In genomic region chr2:28799575-28799974, GRCm38 (mm10) we compare ENCODE assay signal across 28 mouse cellular contexts. TPM values are rescaled to one million over a fixed set of nuclear protein-coding genes. Genes with fewer than 3 reads are reported as not detected.
DNase-seq lines count a peak whose midpoint lies in the region; ATAC-seq lines count a peak whose summit lies in the region.
"Had no signal": no experiment of that assay in that cellular context is flagged by ENCODE, and none has a peak within 500 bp of the region (broad histone marks: within the 10 kb centered on the region; RNA-seq: fewer than 3 reads in every experiment).

No protein-coding gene starts in this region.

- WGBS in embryonic facial prominence, embryonic 10.5 days, result 54% methylated on average over 2 of the region's 2 CpGs
- WGBS in limb, embryonic 11.5 days, result 36% methylated on average over 2 of the region's 2 CpGs

- H3K4me3 ChIP-seq in embryonic facial prominence, embryonic 10.5 days, result no peak overlapping the region
- H3K4me3 ChIP-seq in limb, embryonic 11.5 days (ENCODE audit: low read depth, low read length), result no peak overlapping the region
- H3K4me3 ChIP-seq: embryonic facial prominence, embryonic 13.5 days; forebrain, embryonic 10.5 days; forebrain, embryonic 13.5 days; heart, adult 2 months; heart, embryonic 10.5 days; heart, embryonic 13.5 days; hindbrain, embryonic 12.5 days; hindbrain, embryonic 15.5 days; intestine, embryonic 15.5 days had no signal

- no peaks in the 10 kb centered on the region for H3K36me3 ChIP-seq in embryonic facial prominence, embryonic 10.5 days (replicated peaks)
- H3K36me3 ChIP-seq in limb, embryonic 11.5 days (ENCODE audit: control insufficient read depth, insufficient read depth, low read length), result no peaks in the 10 kb centered on the region
- H3K36me3 ChIP-seq: embryonic facial prominence, embryonic 13.5 days; forebrain, embryonic 10.5 days; heart, embryonic 10.5 days; heart, embryonic 13.5 days; hindbrain, embryonic 12.5 days; hindbrain, embryonic 15.5 days; intestine, embryonic 15.5 days had no signal

- DNase-seq in NIH3T3 (ENCODE audit: low read depth), result peak; percentile 7
- peak; percentile 25 for DNase-seq in embryonic facial prominence, embryonic 10.5 days (ENCODE audit: low spot score)
- peak; percentile 72 for DNase-seq in forelimb bud, embryonic 11.5 days (ENCODE audit: low read depth, low spot score)
- DNase-seq in limb, embryonic 11.5 days (ENCODE audit: low spot score), result peak; percentile 57
- DNase-seq in cerebellum, adult 9-11 months, result no peak
- DNase-seq in thymus, postnatal 36 days, result no peak
- DNase-seq: adrenal gland, adult 8-10 months; adrenal gland, postnatal 25 days; cerebellum, adult 11-12 months; cerebellum, adult 8-10 months; cerebellum, postnatal 25 days; embryo, embryonic 11 days; forebrain, postnatal 0 days; gastrocnemius, postnatal 10 days; gastrocnemius, postnatal 36 days; heart, adult 2 months; heart, postnatal 14 days; kidney, adult 11 months had no signal

- H3K4me1 ChIP-seq in embryonic facial prominence, embryonic 10.5 days, result peaks cover 29% of the 10 kb centered on the region
- H3K4me1 ChIP-seq in limb, embryonic 11.5 days (ENCODE audit: control insufficient read depth, insufficient read depth, low read length), result peaks cover 8% of the 10 kb centered on the region
- H3K4me1 ChIP-seq: intestine, embryonic 15.5 days had no signal

- H3K27me3 ChIP-seq in embryonic facial prominence, embryonic 10.5 days (replicated peaks; ENCODE audit: low read depth, poor library complexity, severe bottlenecking), result peaks cover 32% of the 10 kb centered on the region
- H3K27me3 ChIP-seq in limb, embryonic 11.5 days (ENCODE audit: control insufficient read depth, insufficient read depth, low read length), result peaks cover 11% of the 10 kb centered on the region; the same call in 1 of the 2 replicates
- H3K27me3 ChIP-seq: hindbrain, embryonic 15.5 days; intestine, embryonic 15.5 days had no signal

- no peak overlapping the region for H3K27ac ChIP-seq in embryonic facial prominence, embryonic 10.5 days (replicated peaks)
- no peak overlapping the region for H3K27ac ChIP-seq in limb, embryonic 11.5 days (replicated peaks; ENCODE audit: low read depth, low read length)
- H3K27ac ChIP-seq: embryonic facial prominence, embryonic 13.5 days; forebrain, embryonic 10.5 days; heart, adult 2 months; heart, embryonic 10.5 days; intestine, embryonic 15.5 days had no signal

- no peak for ATAC-seq in limb, embryonic 11.5 days (ENCODE audit: insufficient number of reproducible peaks, low FRiP score, low TSS enrichment, low read depth)
- ATAC-seq: activated CD4-positive, CD25-positive, alpha-beta regulatory T cell, adult 4 months; CD4-positive, CD25-positive, alpha-beta regulatory T cell, adult 4 months; forebrain, embryonic 13.5 days; forebrain, postnatal 0 days; intestine, embryonic 15.5 days had no signal

- H3K9ac ChIP-seq in limb, embryonic 11.5 days (ENCODE audit: low read length), result no peak overlapping the region
- H3K9ac ChIP-seq: embryonic facial prominence, embryonic 13.5 days; forebrain, embryonic 13.5 days; forebrain, postnatal 0 days; heart, embryonic 13.5 days; hindbrain, embryonic 12.5 days; hindbrain, embryonic 15.5 days; intestine, embryonic 15.5 days had no signal

- no peak overlapping the region for H3K4me2 ChIP-seq in limb, embryonic 11.5 days (ENCODE audit: low read depth, severe bottlenecking)
- H3K4me2 ChIP-seq: embryonic facial prominence, embryonic 13.5 days; forebrain, embryonic 13.5 days; heart, embryonic 13.5 days; hindbrain, embryonic 12.5 days; hindbrain, embryonic 15.5 days; intestine, embryonic 15.5 days had no signal

- H3K9me3 ChIP-seq in embryonic facial prominence, embryonic 10.5 days, result no peaks in the 10 kb centered on the region
- H3K9me3 ChIP-seq in limb, embryonic 11.5 days (ENCODE audit: control insufficient read depth, low read length), result no peaks in the 10 kb centered on the region
- H3K9me3 ChIP-seq: embryonic facial prominence, embryonic 13.5 days; forebrain, embryonic 10.5 days; forebrain, embryonic 13.5 days; heart, embryonic 10.5 days; heart, embryonic 13.5 days; hindbrain, embryonic 12.5 days; hindbrain, embryonic 15.5 days; intestine, embryonic 15.5 days had no signal

RNA-seq across cellular contexts. Expression of gene Gtf3c4, which starts 40.6 kb away (rescaled TPM):
- 23.8 and 24.1 TPM in 2 replicates for polyA plus RNA-seq in embryonic facial prominence, embryonic 10.5 days (2016; fragmentation: Nextera tagmentation; extraction: Ambion mirVana)
- 31.3 and 35.4 TPM in 2 replicates for polyA plus RNA-seq in limb, embryonic 11.5 days (2014; fragmentation: Nextera tagmentation; extraction: Ambion mirVana)

RNA-seq across cellular contexts. Expression of gene Ddx31, which starts 40.6 kb away (rescaled TPM):
- 21.8 and 23.6 TPM in 2 replicates for polyA plus RNA-seq in embryonic facial prominence, embryonic 10.5 days (2016; fragmentation: Nextera tagmentation; extraction: Ambion mirVana)
- polyA plus RNA-seq in limb, embryonic 11.5 days (2014; fragmentation: Nextera tagmentation; extraction: Ambion mirVana), result 20.4 and 21.8 TPM in 2 replicates

Comparison
In these comparisons a context has a peak if more than half of its experiments do, and no peak if none do; other contexts are left out.
1. DNase-seq: peak in NIH3T3 (single experiment), embryonic facial prominence, embryonic 10.5 days (single experiment), forelimb bud, embryonic 11.5 days (single experiment) and limb, embryonic 11.5 days (single experiment); none in cerebellum, adult 9-11 months (single experiment) and thymus, postnatal 36 days (0 of 2).